Mouse (Mus musculus) intestine, embryonic 14.5 days (tissue): ENCODE measurements around the gene Pbx3. TPM values are rescaled to one million over a fixed set of nuclear protein-coding genes. Genes with fewer than 3 reads are reported as not detected.

ENCODE experiments used
- ATAC-seq: fragments of 200-750 bp; cut with Nextera tagmentation; replicated peaks from 2 replicates; pipeline ENCODE4 v1.8.0; 2017; ENCODE audit warnings: low read depth, moderate number of reproducible peaks, moderate TSS enrichment, moderate library complexity; ENCODE audit not compliant: low FRiP score, low TSS enrichment
- DNase-seq: peaks from one replicate; pipeline ENCODE4 v3.0.0-alpha.2; 2018; ENCODE audit warnings: low spot score
- H3K27ac ChIP-seq: fragments of 300-500 bp; sonication (generic); 2 replicates; pipeline ENCODE4 v1.5.1; 2014; ENCODE audit warnings: low read depth, mild to moderate bottlenecking, control low read depth
- H3K27me3 ChIP-seq: fragments of 300-500 bp; sonication (generic); replicated peaks from 2 replicates; pipeline ENCODE4 v1.6.1; 2014; ENCODE audit warnings: low read length, control low read depth; ENCODE audit not compliant: control insufficient read depth, insufficient read depth
- H3K36me3 ChIP-seq: fragments of 300-500 bp; sonication (generic); 2 replicates; pipeline ENCODE4 v1.6.1; 2014; ENCODE audit warnings: low read length, control low read depth; ENCODE audit not compliant: control insufficient read depth, insufficient read depth
- H3K4me1 ChIP-seq: fragments of 300-500 bp; sonication (generic); replicated peaks from 2 replicates; pipeline ENCODE4 v1.6.1; 2014; ENCODE audit warnings: low read length, control low read depth, mixed read lengths; ENCODE audit not compliant: control insufficient read depth, insufficient read depth
- H3K4me2 ChIP-seq: fragments of 300-500 bp; sonication (generic); 2 replicates; pipeline ENCODE4 v1.6.1; 2014; ENCODE audit warnings: low read length
- H3K4me3 ChIP-seq: fragments of 300-500 bp; sonication (generic); 2 replicates; pipeline ENCODE4 v1.5.1; 2014; ENCODE audit warnings: low read depth, low read length, control low read depth, mixed read lengths
- H3K9ac ChIP-seq: fragments of 300-500 bp; sonication (generic); 2 replicates; pipeline ENCODE4 v1.6.1; 2014; ENCODE audit warnings: mild to moderate bottlenecking, low read length
- H3K9me3 ChIP-seq: fragments of 300-500 bp; sonication (generic); 2 replicates; pipeline ENCODE4 v1.6.1; 2016; ENCODE audit warnings: low read length, control low read depth; ENCODE audit not compliant: control insufficient read depth
- WGBS: fragments of 180-500 bp; shearing (Covaris S2); extraction: QIAGEN DNeasy Blood & Tissue Kit; methylation state at CpG from one replicate; pipeline ENCODE4 v1.1.7; 2014; 5-methylcytosine and 5-hydroxymethylcytosine counted together
- polyA plus RNA-seq: library from polyadenylated mRNA; unstranded; fragments of >200 nt; fragmentation: Nextera tagmentation; extraction: Ambion mirVana; gene quantifications from 2 replicates; pipeline ENCODE4 v1.2.1, GENCODE M21; 2014

The Pbx3 gene
- polyA plus RNA-seq, 1 experiment from 2014 or later = 26.9 TPM

GRCm38 (mm10) chr2:34135316-34135715, 237.6 kb downstream of the Pbx3 start:
- Histone ChIP-seq H3K9ac (no peak overlapping the region), H3K27me3 (no peaks in the 10 kb centered on the region), H3K9me3 (no peaks in the 10 kb centered on the region), H3K27ac (no peak overlapping the region), H3K4me1 (no peaks in the 10 kb centered on the region), H3K4me3 (no peak overlapping the region), H3K4me2 (no peak overlapping the region), H3K36me3 (no peaks in the 10 kb centered on the region)
- DNase-seq (no peak), ATAC-seq (no peak)
- WGBS = 84% methylated on average over 7 of the region's 7 CpGs

GRCm38 (mm10) chr2:34132751-34133150, 240.2 kb downstream of the Pbx3 start:
- ATAC-seq (no peak), DNase-seq (no peak)
- Histone ChIP-seq H3K9ac (no peak overlapping the region), H3K4me1 (no peaks in the 10 kb centered on the region), H3K36me3 (no peaks in the 10 kb centered on the region), H3K9me3 (no peaks in the 10 kb centered on the region), H3K27me3 (no peaks in the 10 kb centered on the region), H3K4me2 (no peak overlapping the region), H3K27ac (no peak overlapping the region), H3K4me3 (no peak overlapping the region)
- WGBS = 89% methylated on average over 1 of the region's 1 CpGs

GRCm38 (mm10) chr2:34129674-34130267, 243.2 kb downstream of the Pbx3 start:
- no peaks in the 10 kb centered on the region for H3K9me3 ChIP-seq
- DNase-seq (no peak), ATAC-seq (no peak)
- no peak overlapping the region for H3K27ac ChIP-seq
- no peak overlapping the region for H3K9ac ChIP-seq
- no peak overlapping the region for H3K4me3 ChIP-seq
- no peaks in the 10 kb centered on the region for H3K4me1 ChIP-seq
- H3K4me2 ChIP-seq = no peak overlapping the region
- no peaks in the 10 kb centered on the region for H3K27me3 ChIP-seq
- H3K36me3 ChIP-seq = no peaks in the 10 kb centered on the region
- 65% methylated on average over 13 of the region's 13 CpGs for WGBS

- Histone ChIP-seq H3K4me1 (peaks cover 7% of the 10 kb centered on the region; the same call in 1 of the 2 replicates), H3K9ac (no peak overlapping the region), H3K9me3 (no peaks in the 10 kb centered on the region), H3K27ac (no peak overlapping the region), H3K27me3 (no peaks in the 10 kb centered on the region), H3K36me3 (no peaks in the 10 kb centered on the region), H3K4me3 (no peak overlapping the region), H3K4me2 (no peak overlapping the region)
- DNase-seq (no peak), ATAC-seq (no peak)
- WGBS = 91% methylated on average over 1 of the region's 1 CpGs
These were observed 245.1 kb downstream of the Pbx3 start for GRCm38 (mm10) chr2:34127871-34128270.

- Histone ChIP-seq H3K9ac (no peak overlapping the region), H3K4me1 (peaks cover 7% of the 10 kb centered on the region; the same call in 1 of the 2 replicates), H3K27ac (no peak overlapping the region), H3K27me3 (no peaks in the 10 kb centered on the region), H3K4me3 (no peak overlapping the region), H3K4me2 (no peak overlapping the region), H3K36me3 (no peaks in the 10 kb centered on the region), H3K9me3 (no peaks in the 10 kb centered on the region)
- no peak for ATAC-seq
- 23% methylated on average over 12 of the region's 12 CpGs for WGBS
- DNase-seq = no peak
These were observed 249.0 kb downstream of the Pbx3 start for GRCm38 (mm10) chr2:34123896-34124295.

Other genes with a start within 250 kb of the Pbx3 start
- gene Mapkap1, start 33.6 kb upstream of the Pbx3 start, polyA plus RNA-seq = 84.3 and 89.3 TPM in 2 replicates